Mouse (Mus musculus) mouse embryonic stem cell (cell line): ENCODE results near the gene Cdh8.

Experiments
- in situ Hi-C, 2 experiments: fragments of 300-500 bp; cut with MboI; formaldehyde crosslinking; loops; 1 replicate in 1 of 2; 3 replicates in 1 of 2; pipeline ENCODE4 v1.14.3; 2019 to 2020; ENCODE audit warnings: low sequenced_read_pairs in 2 of 2, low pct_unique_long_range_greater_than_20kb in 1 of 2, mixed read lengths in 1 of 2; ENCODE audit not compliant: unreplicated experiment in 1 of 2

Gene Cdh8

GRCm38 (mm10) chr8:99415966-99416781 is at the start of gene Cdh8:
Cdh8 (minus strand) TSS chr8:99416471.
- in situ Hi-C loops, result no loop called here

- in situ Hi-C loops, result no loop called here
These were observed 30.2 kb upstream of the Cdh8 start for GRCm38 (mm10) chr8:99446506-99446905.

- in situ Hi-C loops, result no loop called here
These were observed 9.6 kb upstream of the Cdh8 start for GRCm38 (mm10) chr8:99425901-99426300.

- in situ Hi-C loops, result no loop called here
These were observed 5.2 kb upstream of the Cdh8 start for GRCm38 (mm10) chr8:99421516-99421915.

- in situ Hi-C loops, result no loop called here
These were observed 3.5 kb upstream of the Cdh8 start for GRCm38 (mm10) chr8:99419726-99420125.

- in situ Hi-C loops, result no loop called here
These were observed 1.2 kb upstream of the Cdh8 start for GRCm38 (mm10) chr8:99417456-99417855.

GRCm38 (mm10) chr8:99415076-99415965 is 950 bp downstream of the Cdh8 start:
- in situ Hi-C loops, result no loop called here

GRCm38 (mm10) chr8:99414483-99414921 is 1.8 kb downstream of the Cdh8 start:
- in situ Hi-C loops, result no loop called here

GRCm38 (mm10) chr8:99413877-99414482 is 2.3 kb downstream of the Cdh8 start:
- in situ Hi-C loops, result no loop called here

GRCm38 (mm10) chr8:99393908-99394307 is 22.4 kb downstream of the Cdh8 start:
- in situ Hi-C loops, result no loop called here

GRCm38 (mm10) chr8:99370104-99370503 is 46.2 kb downstream of the Cdh8 start:
- in situ Hi-C loops, result no loop called here

GRCm38 (mm10) chr8:99369166-99369565 is 47.1 kb downstream of the Cdh8 start:
- in situ Hi-C loops, result no loop called here

- in situ Hi-C loops, result no loop called here
These were observed 47.8 kb downstream of the Cdh8 start for GRCm38 (mm10) chr8:99368449-99368848.

GRCm38 (mm10) chr8:99353923-99354322 is 62.3 kb downstream of the Cdh8 start:
- in situ Hi-C loops, result no loop called here

- in situ Hi-C loops, result no loop called here
These were observed 63.0 kb downstream of the Cdh8 start for GRCm38 (mm10) chr8:99353221-99353620.

GRCm38 (mm10) chr8:99349456-99349855 is 66.8 kb downstream of the Cdh8 start:
- in situ Hi-C loops, result no loop called here

- in situ Hi-C loops, result no loop called here
These were observed 67.7 kb downstream of the Cdh8 start for GRCm38 (mm10) chr8:99348618-99349017.

GRCm38 (mm10) chr8:99339310-99339709 is 77.0 kb downstream of the Cdh8 start:
- in situ Hi-C loops, result no loop called here

- in situ Hi-C loops, result no loop called here
These were observed 88.7 kb downstream of the Cdh8 start for GRCm38 (mm10) chr8:99327559-99327958.
